Mouse (Mus musculus) liver, embryonic 14.5 days (tissue): ENCODE results near the gene Parp2. TPM values are rescaled to one million over a fixed set of nuclear protein-coding genes. Genes with fewer than 3 reads are reported as not detected.
A peak's percentile ranks its signal among the peaks of the same experiment; 100 is the strongest.
"Not testable (repeated sequence)": the region's sequence is repeated elsewhere in the genome, so short reads cannot be mapped to it uniquely, and the experiment has no call there.

Experiments used
- ATAC-seq: fragments of 200-750 bp; cut with Nextera tagmentation; 2 replicates; pipeline ENCODE4 v1.8.0; 2017; ENCODE audit warnings: moderate number of reproducible peaks, mild to moderate bottlenecking, moderate library complexity; ENCODE audit not compliant: insufficient read depth
- DNase-seq, 3 experiments: peaks; one replicate each; pipeline ENCODE4 v3.0.0-alpha.2; 2012 to 2013; ENCODE audit warnings: low read depth in 3 of 3, low spot score in 3 of 3
- H3K27ac ChIP-seq: fragments of 300-500 bp; sonication (generic); 2 replicates; pipeline ENCODE4 v1.5.1; 2014; ENCODE audit warnings: moderate library complexity, mild to moderate bottlenecking, control low read depth, inconsistent platforms
- H3K27me3 ChIP-seq: fragments of 300-500 bp; sonication (generic); 2 replicates; pipeline ENCODE4 v1.6.1; 2014; ENCODE audit warnings: mild to moderate bottlenecking, low read length, moderate library complexity; ENCODE audit not compliant: control insufficient read depth, insufficient read depth
- H3K36me3 ChIP-seq: fragments of 300-500 bp; sonication (generic); replicated peaks from 2 replicates; pipeline ENCODE4 v1.6.1; 2014; ENCODE audit warnings: low read depth; ENCODE audit not compliant: control insufficient read depth, insufficient read depth
- H3K4me1 ChIP-seq, 2 experiments: fragments of 200-500 bp in 1 of 2; fragments of 300-500 bp in 1 of 2; sonication (generic) in 1 of 2; replicated peaks; 2 replicates each; pipeline ENCODE4 v1.6.1; 2012 to 2014; ENCODE audit warnings: antibody characterized with exemption in 1 of 2, inconsistent platforms in 1 of 2, low read length in 1 of 2; ENCODE audit not compliant: control insufficient read depth in 2 of 2, insufficient read depth in 2 of 2
- H3K4me2 ChIP-seq: fragments of 300-500 bp; sonication (generic); 2 replicates; pipeline ENCODE4 v1.6.1; 2014; ENCODE audit warnings: low read depth, mild to moderate bottlenecking, control low read depth, moderate library complexity
- H3K4me3 ChIP-seq, 2 experiments: fragments of 200-500 bp in 1 of 2; fragments of 300-500 bp in 1 of 2; sonication (generic) in 1 of 2; 2 replicates each; pipeline ENCODE4 v1.5.1; 2012 to 2014; ENCODE audit warnings: low read depth in 2 of 2, low read length in 2 of 2, mild to moderate bottlenecking in 2 of 2, control low read depth in 1 of 2, inconsistent platforms in 1 of 2, moderate library complexity in 1 of 2; ENCODE audit not compliant: insufficient read depth in 1 of 2
- H3K9ac ChIP-seq: fragments of 300-500 bp; sonication (generic); replicated peaks from 2 replicates; pipeline ENCODE4 v1.6.1; 2014; ENCODE audit warnings: mild to moderate bottlenecking, control low read depth, moderate library complexity
- H3K9me3 ChIP-seq: fragments of 300-500 bp; sonication (generic); 2 replicates; pipeline ENCODE4 v1.6.1; 2016; ENCODE audit warnings: low read length, mixed read lengths; ENCODE audit not compliant: control insufficient read depth
- CTCF ChIP-seq: IDR thresholded peaks from 2 replicates; pipeline ENCODE4 v1.5.1; 2016; ENCODE audit warnings: antibody characterized with exemption, low read depth, control low read depth
- EP300 ChIP-seq: IDR thresholded peaks from 2 replicates; pipeline ENCODE4 v1.6.1; 2016; ENCODE audit warnings: antibody characterized with exemption, low read depth
- WGBS: fragments of 180-500 bp; shearing (Covaris S2); extraction: QIAGEN DNeasy Blood & Tissue Kit; methylation state at CpG from one replicate; pipeline ENCODE4 v1.1.7; 2014; ENCODE audit not compliant: insufficient replicate concordance; 5-methylcytosine and 5-hydroxymethylcytosine counted together
- polyA plus RNA-seq, 2 experiments: library from polyadenylated mRNA; depleted of rRNA in 1 of 2; stranded (reverse) in 1 of 2; unstranded in 1 of 2; fragments of >200 nt; fragmentation: Nextera tagmentation in 1 of 2; extraction: Ambion mirVana in 1 of 2; gene quantifications; 2 replicates each; pipeline versions ENCODE4 v1.2.1 to v1.2.3; 2012 to 2014

Gene Parp2
- polyA plus RNA-seq, 2 experiments = 31.3 to 32.9 TPM

GRCm38 (mm10) chr14:50804683-50805082, 3.0 kb upstream of the Parp2 start:
- ATAC-seq = no peak
- H3K27ac ChIP-seq = no peak overlapping the region
- H3K27me3 ChIP-seq = no peaks in the 10 kb centered on the region
- no peaks in the 10 kb centered on the region; the same call in 1 of the 2 replicates for H3K36me3 ChIP-seq
- no peak for DNase-seq
- TF ChIP-seq EP300 = no peak
- TF ChIP-seq CTCF = no peak
- no peak overlapping the region for H3K9ac ChIP-seq
- H3K4me3 ChIP-seq = no peak overlapping the region
- H3K4me1 ChIP-seq = peaks cover 6 to 9% of the 10 kb centered on the region in 2 experiments
- 67% methylated on average over 13 of the region's 13 CpGs for WGBS
- H3K4me2 ChIP-seq = no peak overlapping the region
- H3K9me3 ChIP-seq = no peaks in the 10 kb centered on the region

- H3K36me3 ChIP-seq = not testable (repeated sequence)
Measured at GRCm38 (mm10) chr14:50806469-50806868, 1.2 kb upstream of the Parp2 start.

GRCm38 (mm10) chr14:50813060-50813459, 5.4 kb downstream of the Parp2 start:
- DNase-seq = no peak
- no peak for TF ChIP-seq CTCF
- TF ChIP-seq EP300 = no peak
- Histone ChIP-seq H3K9me3 (no peaks in the 10 kb centered on the region), H3K4me2 (no peak overlapping the region), H3K9ac (no peak overlapping the region), H3K27ac (no peak overlapping the region), H3K27me3 (no peaks in the 10 kb centered on the region), H3K36me3 (peaks cover 47% of the 10 kb centered on the region), H3K4me1 (peaks cover 2 to 4% of the 10 kb centered on the region in 2 experiments; a peak in 1 of 4 replicates), H3K4me3 (no peak overlapping the region)
- ATAC-seq = no peak
- WGBS = 73% methylated on average over 2 of the region's 2 CpGs

More at GRCm38 (mm10) chr14:50806469-50806868, 1.2 kb upstream of the Parp2 start:
- not testable (repeated sequence) for H3K4me1 ChIP-seq, ATAC-seq, H3K9me3 ChIP-seq, H3K27me3 ChIP-seq, DNase-seq
- Histone ChIP-seq H3K27ac (peak overlapping the region; percentile 74), H3K4me3 (peak overlapping the region in 1 of 2 experiments; percentile 69; a peak in 1 of 4 replicates), H3K9ac (peak overlapping the region; percentile 83), H3K4me2 (peak overlapping the region; percentile 80)
- WGBS = 77% methylated on average over 5 of the region's 5 CpGs

- Histone ChIP-seq H3K36me3 (peaks cover 23% of the 10 kb centered on the region), H3K4me2 (no peak overlapping the region), H3K27ac (no peak overlapping the region), H3K4me1 (0 out of 4 replicates have a peak, but pooled peaks cover 0 to 2% of the 10 kb centered on the region in 2 experiments), H3K27me3 (no peaks in the 10 kb centered on the region), H3K9ac (no peak overlapping the region), H3K4me3 (no peak overlapping the region), H3K9me3 (no peaks in the 10 kb centered on the region)
- WGBS = 70% methylated on average over 2 of the region's 2 CpGs
- no peak for DNase-seq
- TF ChIP-seq EP300 (no peak), CTCF (peak; percentile 24; the same call in 1 of the 2 replicates)
- ATAC-seq = no peak
Measured at GRCm38 (mm10) chr14:50823240-50823639, 15.6 kb downstream of the Parp2 start.

GRCm38 (mm10) chr14:50824219-50824618, 16.6 kb downstream of the Parp2 start:
- 49% methylated on average over 9 of the region's 9 CpGs for WGBS
- ATAC-seq (no peak), DNase-seq (no peak)
- no peak for TF ChIP-seq CTCF
- Histone ChIP-seq H3K4me2 (no peak overlapping the region), H3K4me1 (0 out of 4 replicates have a peak, but pooled peaks cover 0 to 2% of the 10 kb centered on the region in 2 experiments), H3K4me3 (no peak overlapping the region), H3K36me3 (peaks cover 18% of the 10 kb centered on the region), H3K27me3 (no peaks in the 10 kb centered on the region), H3K9ac (no peak overlapping the region), H3K9me3 (no peaks in the 10 kb centered on the region), H3K27ac (no peak overlapping the region)
